Mouse (Mus musculus): ENCODE measurements around the gene Dcaf11. TPM values are rescaled to one million over a fixed set of nuclear protein-coding genes. Genes with fewer than 3 reads are reported as not detected.

The Dcaf11 gene
- polyA plus RNA-seq, 1 experiment from 2014 or later: 70.9 TPM

Other genes starting within 250 kb of the Dcaf11 start
- 61.0 and 72.1 TPM in 2 replicates for gene Dhrs4, start 81.2 kb upstream of the Dcaf11 start, polyA plus RNA-seq (2014; fragmentation: Nextera tagmentation; extraction: Ambion mirVana)
- 2.5 and 3.3 TPM in 2 replicates for gene Carmil3, start 69.4 kb upstream of the Dcaf11 start, polyA plus RNA-seq (2014; fragmentation: Nextera tagmentation; extraction: Ambion mirVana)
- gene Cpne6, start 49.6 kb upstream of the Dcaf11 start, polyA plus RNA-seq (2014; fragmentation: Nextera tagmentation; extraction: Ambion mirVana): 0.37 and 0.48 TPM in 2 replicates
- not detected in 2 replicates for gene Nrl, start 35.0 kb upstream of the Dcaf11 start, polyA plus RNA-seq (2014; fragmentation: Nextera tagmentation; extraction: Ambion mirVana)
- gene Pck2, start 19.7 kb upstream of the Dcaf11 start, polyA plus RNA-seq (2014; fragmentation: Nextera tagmentation; extraction: Ambion mirVana): 42.8 and 47.4 TPM in 2 replicates
- 0.64 and 0.81 TPM in 2 replicates for gene A730061H03Rik, start 400 bp downstream of the Dcaf11 start, polyA plus RNA-seq (2014; fragmentation: Nextera tagmentation; extraction: Ambion mirVana)
- gene Fitm1, start 15.6 kb downstream of the Dcaf11 start, polyA plus RNA-seq (2014; fragmentation: Nextera tagmentation; extraction: Ambion mirVana): 0.19 and 0.43 TPM in 2 replicates
- gene Psme1, start 18.1 kb downstream of the Dcaf11 start, polyA plus RNA-seq (2014; fragmentation: Nextera tagmentation; extraction: Ambion mirVana): 200 TPM in 2 replicates
- 6.3 and 7.0 TPM in 2 replicates for gene Emc9, start 25.3 kb downstream of the Dcaf11 start, polyA plus RNA-seq (2014; fragmentation: Nextera tagmentation; extraction: Ambion mirVana)
- gene Psme2, start 31.1 kb downstream of the Dcaf11 start, polyA plus RNA-seq (2014; fragmentation: Nextera tagmentation; extraction: Ambion mirVana): 331 and 332 TPM in 2 replicates
- 15.9 and 20.1 TPM in 2 replicates for gene Rnf31, start 31.7 kb downstream of the Dcaf11 start, polyA plus RNA-seq (2014; fragmentation: Nextera tagmentation; extraction: Ambion mirVana)
- 8.9 and 9.1 TPM in 2 replicates for gene Irf9, start 43.6 kb downstream of the Dcaf11 start, polyA plus RNA-seq (2014; fragmentation: Nextera tagmentation; extraction: Ambion mirVana)
- 6.2 and 8.1 TPM in 2 replicates for gene Rec8, start 58.0 kb downstream of the Dcaf11 start, polyA plus RNA-seq (2014; fragmentation: Nextera tagmentation; extraction: Ambion mirVana)
- gene Ipo4, start 76.0 kb downstream of the Dcaf11 start, polyA plus RNA-seq (2014; fragmentation: Nextera tagmentation; extraction: Ambion mirVana): 93.6 and 95.7 TPM in 2 replicates
- gene Gm49378, start 77.9 kb downstream of the Dcaf11 start, polyA plus RNA-seq (2014; fragmentation: Nextera tagmentation; extraction: Ambion mirVana): 1.6 and 1.9 TPM in 2 replicates
- gene Tm9sf1, start 83.8 kb downstream of the Dcaf11 start, polyA plus RNA-seq (2014; fragmentation: Nextera tagmentation; extraction: Ambion mirVana): 112 and 114 TPM in 2 replicates
- gene Tssk4, start 90.2 kb downstream of the Dcaf11 start, polyA plus RNA-seq (2014; fragmentation: Nextera tagmentation; extraction: Ambion mirVana): 1.7 and 1.9 TPM in 2 replicates
- 53.8 and 58.9 TPM in 2 replicates for gene Mdp1, start 100.5 kb downstream of the Dcaf11 start, polyA plus RNA-seq (2014; fragmentation: Nextera tagmentation; extraction: Ambion mirVana)
- 53.5 and 62.5 TPM in 2 replicates for gene Gmpr2, start 111.9 kb downstream of the Dcaf11 start, polyA plus RNA-seq (2014; fragmentation: Nextera tagmentation; extraction: Ambion mirVana)
- gene Nedd8, start 112.1 kb downstream of the Dcaf11 start, polyA plus RNA-seq (2014; fragmentation: Nextera tagmentation; extraction: Ambion mirVana): 547 and 563 TPM in 2 replicates
- gene Tinf2, start 121.8 kb downstream of the Dcaf11 start, polyA plus RNA-seq (2014; fragmentation: Nextera tagmentation; extraction: Ambion mirVana): 46.4 and 49.1 TPM in 2 replicates
- gene Tgm1, start 153.9 kb downstream of the Dcaf11 start, polyA plus RNA-seq (2014; fragmentation: Nextera tagmentation; extraction: Ambion mirVana): 1.3 and 1.6 TPM in 2 replicates
- gene Rabggta, start 162.3 kb downstream of the Dcaf11 start, polyA plus RNA-seq (2014; fragmentation: Nextera tagmentation; extraction: Ambion mirVana): 29.7 and 32.7 TPM in 2 replicates
- gene Dhrs1, start 185.7 kb downstream of the Dcaf11 start, polyA plus RNA-seq (2014; fragmentation: Nextera tagmentation; extraction: Ambion mirVana): 81.9 and 84.3 TPM in 2 replicates
- gene Nop9, start 185.7 kb downstream of the Dcaf11 start, polyA plus RNA-seq (2014; fragmentation: Nextera tagmentation; extraction: Ambion mirVana): 42.8 and 45.0 TPM in 2 replicates
- gene Cideb, start 198.5 kb downstream of the Dcaf11 start, polyA plus RNA-seq (2014; fragmentation: Nextera tagmentation; extraction: Ambion mirVana): 5.4 and 8.1 TPM in 2 replicates
- gene Ltb4r2, start 201.4 kb downstream of the Dcaf11 start, polyA plus RNA-seq (2014; fragmentation: Nextera tagmentation; extraction: Ambion mirVana): 0.08 and 0.65 TPM in 2 replicates
- 0.30 and 0.38 TPM in 2 replicates for gene Ltb4r1, start 206.0 kb downstream of the Dcaf11 start, polyA plus RNA-seq (2014; fragmentation: Nextera tagmentation; extraction: Ambion mirVana)
- 5.8 and 7.2 TPM in 2 replicates for gene Adcy4, start 224.1 kb downstream of the Dcaf11 start, polyA plus RNA-seq (2014; fragmentation: Nextera tagmentation; extraction: Ambion mirVana)
- gene Ripk3, start 228.9 kb downstream of the Dcaf11 start, polyA plus RNA-seq (2014; fragmentation: Nextera tagmentation; extraction: Ambion mirVana): 48.5 and 51.7 TPM in 2 replicates